In the genomic region with DNA sequence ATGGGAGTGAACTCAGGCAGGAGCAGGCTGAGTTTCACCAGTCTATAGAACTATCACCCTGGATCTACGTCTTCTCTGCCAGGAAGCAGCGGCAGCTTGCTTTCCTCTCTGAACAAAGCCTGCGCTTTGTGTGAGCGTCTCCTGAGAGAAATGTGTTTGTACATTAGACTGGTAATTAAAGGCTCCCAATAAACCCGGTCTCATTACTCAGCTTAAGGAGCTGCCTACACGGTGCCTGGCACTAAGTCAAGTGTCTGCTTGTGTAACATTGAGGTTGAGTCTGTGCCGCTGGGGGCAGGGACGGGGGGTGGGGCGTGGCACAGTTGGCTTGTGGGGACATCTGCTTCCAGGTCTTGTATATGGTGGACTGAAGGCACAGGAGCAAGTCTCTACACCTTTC, we compare ENCODE assay signal across 8 mouse cellular contexts.
A peak's percentile ranks its signal among the peaks of the same experiment; 100 is the strongest.
DNase-seq lines count a peak whose midpoint lies in the region; ATAC-seq lines count a peak whose summit lies in the region.

No protein-coding gene starts in this region.

- H3K9me3 ChIP-seq in neural tube, embryonic 15.5 days (replicated peaks) = no peaks in the 10 kb centered on the region

- no peak for ATAC-seq in cerebellum, adult (ENCODE audit: insufficient number of reproducible peaks, low FRiP score, low TSS enrichment)
- peak; percentile 59 for ATAC-seq in neural tube, embryonic 15.5 days (ENCODE audit: low FRiP score)
- no peak for ATAC-seq in CD4-positive, CD25-positive, alpha-beta regulatory T cell, adult 4 months
- ATAC-seq in erythroid progenitor cell, adult 5-6 weeks (replicated peaks; ENCODE audit: low FRiP score, poor library complexity, severe bottlenecking) = no peak

- H3K36me3 ChIP-seq in neural tube, embryonic 15.5 days = no peaks in the 10 kb centered on the region

- peak overlapping the region; percentile 41 for H3K4me2 ChIP-seq in neural tube, embryonic 15.5 days

- 26% methylated on average over 9 of the region's 9 CpGs for WGBS in neural tube, embryonic 15.5 days

- H3K9ac ChIP-seq in neural tube, embryonic 15.5 days (replicated peaks) = no peak overlapping the region

- H3K27me3 ChIP-seq in neural tube, embryonic 15.5 days (replicated peaks) = no peaks in the 10 kb centered on the region; the same call in 1 of the 2 replicates

- H3K4me3 ChIP-seq in neural tube, embryonic 15.5 days (replicated peaks) = no peak overlapping the region; the same call in 1 of the 2 replicates

- H3K27ac ChIP-seq in neural tube, embryonic 15.5 days (replicated peaks) = peak overlapping the region; percentile 57

- DNase-seq in cerebellum, postnatal 14 days = peak; percentile 55 to 60
- peak; percentile 52 for DNase-seq in 416B (ENCODE audit: low read depth)
- peak; percentile 55 for DNase-seq in forelimb bud, embryonic 11.5 days (ENCODE audit: low read depth, low spot score)
- peak; percentile 8 to 13 for DNase-seq in left cerebral cortex, adult 18-20 months (ENCODE audit: low spot score in 2 of 2)

- H3K4me1 ChIP-seq in neural tube, embryonic 15.5 days = peaks cover 16% of the 10 kb centered on the region
